Mouse (Mus musculus) liver, embryonic 14.5 days (tissue): ENCODE measurements around the gene Tmco5.

Source experiments
- CTCF ChIP-seq: IDR thresholded peaks from 2 replicates; pipeline ENCODE4 v1.5.1; 2016; ENCODE audit warnings: antibody characterized with exemption, low read depth, control low read depth
- EP300 ChIP-seq: IDR thresholded peaks from 2 replicates; pipeline ENCODE4 v1.6.1; 2016; ENCODE audit warnings: antibody characterized with exemption, low read depth

DNA sequence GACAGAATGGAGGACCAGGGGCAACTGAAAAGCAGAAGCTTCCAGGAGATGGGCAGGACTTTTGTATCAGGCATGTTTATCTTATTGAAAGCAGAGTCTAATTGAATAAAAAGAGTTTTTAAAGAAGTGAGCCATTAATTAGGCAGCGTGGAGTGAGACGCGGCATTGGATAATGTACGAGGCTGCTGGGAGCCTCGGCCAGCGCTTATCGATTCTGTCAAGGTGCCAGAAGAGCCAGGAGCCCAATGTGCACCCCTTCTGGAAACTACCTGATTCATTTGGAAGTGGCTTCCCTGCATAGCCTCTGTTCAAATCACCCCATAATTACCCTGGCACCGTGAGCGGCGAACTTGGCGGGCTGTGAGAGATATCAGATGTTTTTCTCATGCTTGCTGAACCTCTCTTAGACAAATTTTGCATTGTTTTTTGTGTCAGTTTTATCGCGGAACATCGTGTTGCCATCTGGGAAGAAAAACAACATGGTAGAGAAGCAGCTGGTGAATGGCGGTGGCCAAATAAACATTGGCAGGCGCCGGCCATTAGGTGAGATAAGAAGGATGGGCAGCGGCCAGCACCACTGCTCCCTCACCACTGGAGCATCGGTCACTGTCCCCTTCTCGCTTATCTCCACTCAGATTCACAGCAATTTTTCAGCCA is 28.4 kb upstream of the Tmco5 start:
- TF ChIP-seq CTCF (no peak), EP300 (no peak)
